Comparison of ENCODE assay signal across 24 mouse cellular contexts in genomic region chr15:95388950-95389349, GRCm38 (mm10).
DNase-seq lines count a peak whose midpoint lies in the region; ATAC-seq lines count a peak whose summit lies in the region.
"Had no signal": no experiment of that assay in that cellular context is flagged by ENCODE, and none has a peak within 500 bp of the region (broad histone marks: within the 10 kb centered on the region; RNA-seq: fewer than 3 reads in every experiment).

No protein-coding gene starts in this region.

- H3K4me3 ChIP-seq in midbrain, embryonic 11.5 days (ENCODE audit: low read depth, low read length): no peak overlapping the region
- no peak overlapping the region for H3K4me3 ChIP-seq in midbrain, embryonic 16.5 days (ENCODE audit: low read depth, low read length)
- no peak overlapping the region for H3K4me3 ChIP-seq in embryonic facial prominence, embryonic 10.5 days
- H3K4me3 ChIP-seq: embryonic facial prominence, embryonic 15.5 days; erythroblast, embryonic 14.5 days; forebrain, embryonic 10.5 days; heart, embryonic 15.5 days; hindbrain, embryonic 15.5 days had no signal

- H3K36me3 ChIP-seq in midbrain, embryonic 11.5 days (ENCODE audit: control insufficient read depth, insufficient read depth, low read length): no peaks in the 10 kb centered on the region
- 0 out of 2 replicates have a peak, but pooled peaks cover 2% of the 10 kb centered on the region for H3K36me3 ChIP-seq in midbrain, embryonic 16.5 days (ENCODE audit: control insufficient read depth, insufficient read depth, low read length)
- peaks cover 3% of the 10 kb centered on the region; the same call in 1 of the 2 replicates for H3K36me3 ChIP-seq in embryonic facial prominence, embryonic 10.5 days (replicated peaks)
- H3K36me3 ChIP-seq: embryonic facial prominence, embryonic 15.5 days; G1E; heart, embryonic 15.5 days had no signal

- peak; percentile 58; the same call in 1 of the 2 replicates for ATAC-seq in cerebellum, adult (ENCODE audit: insufficient number of reproducible peaks, low FRiP score, low TSS enrichment)
- no peak for ATAC-seq in midbrain, embryonic 11.5 days (ENCODE audit: low FRiP score)
- no peak for ATAC-seq in midbrain, embryonic 16.5 days
- ATAC-seq: CD4-positive, CD25-positive, alpha-beta regulatory T cell, adult 4 months; forebrain, embryonic 14.5 days; intestine, embryonic 16.5 days had no signal

- no peak for DNase-seq in cerebellum, postnatal 4 days (ENCODE audit: low spot score in 2 of 2)
- peak; percentile 49 for DNase-seq in midbrain, embryonic 11.5 days (ENCODE audit: low spot score, missing footprints)
- peak; percentile 31 for DNase-seq in cerebellum, adult 9-11 months
- peak; percentile 20 to 24 for DNase-seq in cerebellum, postnatal 36 days
- DNase-seq in embryo, embryonic 10 days (ENCODE audit: low spot score): no peak
- no peak for DNase-seq in embryonic facial prominence, embryonic 10.5 days (ENCODE audit: low spot score)
- DNase-seq: adrenal gland, postnatal 10 days; B cell, adult 2 months; gastrocnemius, postnatal 36 days; heart, adult 11 months; heart, postnatal 14 days; kidney, adult 8-10 months had no signal

- no peak overlapping the region for H3K9ac ChIP-seq in midbrain, embryonic 11.5 days (ENCODE audit: low read length)
- H3K9ac ChIP-seq in midbrain, embryonic 16.5 days (ENCODE audit: low read depth, low read length): no peak overlapping the region
- H3K9ac ChIP-seq: embryonic facial prominence, embryonic 15.5 days; heart, embryonic 15.5 days; hindbrain, embryonic 15.5 days had no signal

- H3K27ac ChIP-seq in midbrain, embryonic 11.5 days (ENCODE audit: low read depth, low read length): no peak overlapping the region
- no peak overlapping the region for H3K27ac ChIP-seq in midbrain, embryonic 16.5 days (ENCODE audit: low read length)
- no peak overlapping the region for H3K27ac ChIP-seq in embryonic facial prominence, embryonic 10.5 days (replicated peaks)
- H3K27ac ChIP-seq: embryonic facial prominence, embryonic 15.5 days; forebrain, embryonic 10.5 days; heart, embryonic 15.5 days; hindbrain, embryonic 15.5 days had no signal

- 73% methylated on average over 4 of the region's 4 CpGs for WGBS in midbrain, embryonic 11.5 days
- 78% methylated on average over 4 of the region's 4 CpGs for whole genome bisulfite sequencing in midbrain, embryonic 16.5 days
- 84% methylated on average over 4 of the region's 4 CpGs for WGBS in embryonic facial prominence, embryonic 10.5 days

- H3K4me2 ChIP-seq in midbrain, embryonic 11.5 days: no peak overlapping the region
- no peak overlapping the region for H3K4me2 ChIP-seq in midbrain, embryonic 16.5 days (ENCODE audit: low read length)
- H3K4me2 ChIP-seq: embryonic facial prominence, embryonic 15.5 days; heart, embryonic 11.5 days; heart, embryonic 15.5 days; hindbrain, embryonic 15.5 days had no signal

- H3K9me3 ChIP-seq in midbrain, embryonic 11.5 days (ENCODE audit: control insufficient read depth, low read length): no peaks in the 10 kb centered on the region
- no peaks in the 10 kb centered on the region for H3K9me3 ChIP-seq in midbrain, embryonic 16.5 days (replicated peaks; ENCODE audit: control insufficient read depth, low read length, poor library complexity, severe bottlenecking)
- H3K9me3 ChIP-seq in embryonic facial prominence, embryonic 10.5 days: no peaks in the 10 kb centered on the region
- H3K9me3 ChIP-seq: embryonic facial prominence, embryonic 15.5 days; forebrain, embryonic 10.5 days; heart, embryonic 15.5 days; hindbrain, embryonic 15.5 days had no signal

- H3K4me1 ChIP-seq in midbrain, embryonic 11.5 days (ENCODE audit: control insufficient read depth, insufficient read depth, low read length): no peaks in the 10 kb centered on the region
- no peaks in the 10 kb centered on the region for H3K4me1 ChIP-seq in midbrain, embryonic 16.5 days (ENCODE audit: control insufficient read depth, insufficient read depth, low read length)
- H3K4me1 ChIP-seq in embryonic facial prominence, embryonic 10.5 days: no peaks in the 10 kb centered on the region
- H3K4me1 ChIP-seq: embryonic facial prominence, embryonic 15.5 days; heart, embryonic 15.5 days; hindbrain, embryonic 15.5 days had no signal

- no peaks in the 10 kb centered on the region for H3K27me3 ChIP-seq in midbrain, embryonic 11.5 days (ENCODE audit: control insufficient read depth, insufficient read depth, low read length)
- H3K27me3 ChIP-seq in midbrain, embryonic 16.5 days (ENCODE audit: control insufficient read depth, insufficient read depth, low read depth, low read length): no peaks in the 10 kb centered on the region
- no peaks in the 10 kb centered on the region for H3K27me3 ChIP-seq in embryonic facial prominence, embryonic 10.5 days (replicated peaks; ENCODE audit: low read depth, poor library complexity, severe bottlenecking)
- H3K27me3 ChIP-seq: embryonic facial prominence, embryonic 15.5 days; heart, embryonic 15.5 days; hindbrain, embryonic 15.5 days had no signal

Comparison
In these comparisons a context has a peak if more than half of its experiments do, and no peak if none do; other contexts are left out.
1. DNase-seq: peak in midbrain, embryonic 11.5 days (single experiment), cerebellum, adult 9-11 months (single experiment) and cerebellum, postnatal 36 days (2 of 2); none in cerebellum, postnatal 4 days (0 of 2), embryo, embryonic 10 days (single experiment) and embryonic facial prominence, embryonic 10.5 days (single experiment).